Mouse (Mus musculus): ENCODE measurements at regions not wholly inside any gene's neighbourhood (a gene's known extent, or its start where the extent isn't known, plus 50 kb on each side); places are given as distances from the start of the nearest gene placed in this dataset.

DNA sequence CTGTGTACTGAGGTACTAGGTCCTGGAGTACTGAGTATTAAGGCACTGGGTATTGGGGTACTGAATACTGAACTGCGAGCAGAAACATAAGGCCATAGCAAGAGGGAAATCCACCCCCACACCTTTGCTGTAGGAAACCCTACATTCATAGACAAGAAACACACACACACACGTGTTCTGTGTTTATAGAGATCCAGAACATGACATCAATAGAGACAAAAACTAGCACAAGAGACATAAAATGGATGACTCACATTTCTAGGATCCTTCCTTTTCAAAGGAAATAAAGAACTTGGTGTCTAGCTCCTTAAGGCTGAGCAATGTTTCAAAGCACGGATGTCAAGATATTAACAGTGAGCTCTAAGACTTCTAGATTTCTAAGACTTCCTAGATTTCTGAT lies 49.9 kb upstream of the Nepro start:
- in situ Hi-C loops (cut with MboI, MseI) = no loop called here

DNA sequence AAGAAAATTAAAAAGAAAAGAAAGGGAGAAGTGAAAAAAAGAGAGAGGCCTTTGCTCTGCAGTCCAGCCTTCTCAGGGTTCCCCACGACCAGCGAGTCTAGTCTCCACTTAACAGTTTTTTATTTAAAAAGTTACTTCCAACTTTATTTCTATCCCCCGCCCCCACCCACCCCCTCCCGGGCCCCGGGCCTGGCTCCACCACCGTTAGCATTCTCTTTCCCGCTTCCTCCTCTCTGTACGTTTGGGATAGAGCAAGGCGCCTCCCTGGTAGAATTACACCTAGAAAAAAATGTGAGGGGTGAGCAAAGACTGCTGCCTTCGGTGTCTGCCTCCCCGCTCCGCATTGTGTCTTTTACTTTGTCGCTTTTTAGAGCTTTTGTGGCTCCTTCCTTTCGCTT lies 51.7 kb upstream of the Nepro start:
- in situ Hi-C loops (cut with MboI, MseI) = no loop called here

DNA sequence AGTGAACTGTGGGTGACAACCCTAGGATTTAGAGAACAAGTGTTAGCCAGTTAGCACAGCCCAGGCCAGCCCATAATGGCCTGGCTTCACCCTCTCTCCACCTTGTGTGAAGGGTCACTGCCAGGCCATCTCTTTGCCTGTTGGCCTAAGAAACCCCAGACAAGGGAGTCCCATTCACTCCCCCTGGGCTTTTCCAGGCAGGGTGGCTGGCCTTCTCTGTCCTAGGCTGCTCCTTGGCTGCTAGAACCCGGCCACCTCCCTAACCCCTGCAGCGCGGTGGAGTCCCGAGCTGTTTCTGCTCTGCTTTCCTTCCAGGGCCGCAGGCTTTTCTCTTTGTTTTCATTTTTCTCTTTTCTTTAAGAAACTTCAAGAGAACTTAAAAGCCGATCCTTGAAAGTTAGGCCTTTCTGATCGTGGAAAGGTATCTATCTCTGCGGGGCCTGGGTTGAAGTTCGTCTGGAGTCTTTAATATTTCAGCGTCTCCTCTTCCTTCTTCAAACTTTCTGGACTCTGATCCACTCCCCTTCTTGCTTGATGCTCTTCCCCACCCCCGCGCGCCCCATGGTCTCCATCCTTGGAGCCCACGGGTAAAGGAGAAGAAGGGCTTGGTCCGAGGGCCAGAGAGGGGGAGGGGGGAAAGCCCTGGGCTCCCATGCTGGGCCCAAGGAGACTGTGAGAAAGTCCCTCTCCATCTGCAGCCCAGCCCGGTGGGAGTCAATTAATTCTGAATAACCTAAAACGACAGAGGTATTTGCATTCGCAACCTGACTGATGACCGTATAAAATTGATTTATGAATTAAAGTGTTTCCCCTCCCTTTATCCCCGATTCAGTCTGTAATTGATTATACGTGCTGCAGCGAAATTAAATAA lies 52.3 kb upstream of the Nepro start:
- in situ Hi-C loops (cut with MboI, MseI) = no loop called here

DNA sequence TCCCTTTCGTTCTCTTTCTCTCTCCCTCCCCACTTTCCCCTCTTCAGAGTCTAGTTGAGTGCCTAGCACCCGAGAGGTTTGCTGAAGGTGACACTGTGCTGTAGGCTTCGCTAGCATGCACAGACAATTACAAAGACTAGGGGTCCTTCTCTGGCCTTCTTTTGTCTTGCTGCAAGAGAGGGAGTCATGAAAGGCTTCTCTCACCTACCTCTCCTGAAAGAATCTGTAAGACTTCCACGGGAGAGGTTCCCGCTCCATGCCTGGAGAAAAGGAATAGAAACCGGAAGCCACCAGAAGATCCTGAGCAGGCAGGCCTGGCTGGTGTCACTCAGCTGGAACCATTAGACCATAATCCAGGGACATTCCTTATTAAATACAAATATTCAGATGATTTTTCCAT lies 56.0 kb upstream of the Nepro start:
- in situ Hi-C loops (cut with MboI, MseI) = loop anchor here (5.0 kb wide), 1 partner anchor 61 kb away; no protein-coding TSS in a partner anchor

DNA sequence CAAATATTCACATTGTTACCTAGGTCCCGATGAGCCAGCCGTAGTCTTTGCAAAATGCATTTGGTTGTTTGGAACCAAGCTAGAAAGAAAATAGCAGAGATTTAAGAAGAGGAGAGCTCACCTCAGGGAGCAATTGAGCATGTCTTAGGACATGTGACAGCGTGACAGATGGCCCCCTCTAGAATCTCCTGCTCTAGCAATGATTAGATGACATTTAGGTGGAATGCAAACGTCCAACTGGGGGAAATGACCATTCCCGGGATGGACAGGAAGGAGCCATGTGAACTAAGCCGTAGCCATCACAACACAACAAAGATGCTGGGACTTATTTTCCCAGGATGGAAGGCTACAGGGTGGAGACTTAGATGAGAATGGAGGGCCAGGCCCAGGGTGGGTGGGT lies 57.0 kb upstream of the Nepro start:
- in situ Hi-C loops (cut with MboI, MseI) = loop anchor here (5.0 kb wide), 1 partner anchor 60 kb away; no protein-coding TSS in a partner anchor

DNA sequence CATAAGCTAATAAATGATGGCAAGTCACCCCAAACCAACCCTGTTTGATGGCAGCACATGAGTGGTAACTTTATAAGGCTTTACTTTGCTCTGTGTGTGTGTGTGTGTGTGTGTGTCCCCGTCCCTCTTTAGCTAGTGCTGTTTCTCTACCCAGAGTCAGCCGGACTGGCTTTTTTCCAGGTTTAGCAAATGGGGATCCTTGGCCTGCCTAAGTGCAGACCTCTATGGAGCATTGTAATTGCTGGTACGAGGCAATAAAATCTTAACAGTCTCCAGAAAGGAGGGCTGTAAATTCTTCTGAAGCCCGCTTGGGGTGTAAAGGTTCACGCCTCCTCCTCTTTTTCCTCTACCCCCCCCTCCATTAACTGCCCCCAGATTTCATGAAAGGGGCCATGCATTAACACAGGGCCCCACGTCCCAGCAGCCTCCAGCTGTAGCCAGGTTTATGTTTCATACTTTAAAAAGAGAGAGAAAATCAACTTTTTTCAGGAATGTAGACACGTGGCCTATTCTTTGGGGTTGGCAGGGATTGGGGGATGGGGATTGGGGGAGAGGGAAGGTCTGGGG lies 57.6 kb upstream of the Nepro start:
- in situ Hi-C loops (cut with MboI, MseI) = loop anchor here (5.0 kb wide), 1 partner anchor 59 kb away; no protein-coding TSS in a partner anchor

DNA sequence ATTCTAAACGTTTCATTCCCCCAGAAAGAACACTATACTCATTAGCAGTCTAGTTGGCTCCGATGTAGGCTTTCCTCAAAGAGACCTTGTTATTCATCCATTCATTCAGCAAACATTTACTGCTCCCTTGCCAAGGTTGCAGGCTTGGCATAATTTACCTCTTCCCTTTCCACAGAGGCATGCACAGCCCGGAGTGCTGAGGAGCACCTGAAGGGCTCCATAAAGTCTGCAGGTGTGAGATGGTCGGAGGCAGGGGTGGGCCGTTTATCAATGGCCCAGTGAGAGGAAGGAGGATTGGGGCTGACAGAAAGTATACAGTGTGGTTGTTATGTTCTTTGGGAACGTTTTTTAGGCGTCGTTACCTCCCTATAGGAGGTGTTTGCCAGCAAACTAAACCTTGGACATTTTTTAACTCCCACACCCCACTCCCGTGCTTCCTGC lies 58.6 kb upstream of the Nepro start:
- in situ Hi-C loops (cut with MboI, MseI) = loop anchor here (5.0 kb wide), 1 partner anchor 58 kb away; no protein-coding TSS in a partner anchor

DNA sequence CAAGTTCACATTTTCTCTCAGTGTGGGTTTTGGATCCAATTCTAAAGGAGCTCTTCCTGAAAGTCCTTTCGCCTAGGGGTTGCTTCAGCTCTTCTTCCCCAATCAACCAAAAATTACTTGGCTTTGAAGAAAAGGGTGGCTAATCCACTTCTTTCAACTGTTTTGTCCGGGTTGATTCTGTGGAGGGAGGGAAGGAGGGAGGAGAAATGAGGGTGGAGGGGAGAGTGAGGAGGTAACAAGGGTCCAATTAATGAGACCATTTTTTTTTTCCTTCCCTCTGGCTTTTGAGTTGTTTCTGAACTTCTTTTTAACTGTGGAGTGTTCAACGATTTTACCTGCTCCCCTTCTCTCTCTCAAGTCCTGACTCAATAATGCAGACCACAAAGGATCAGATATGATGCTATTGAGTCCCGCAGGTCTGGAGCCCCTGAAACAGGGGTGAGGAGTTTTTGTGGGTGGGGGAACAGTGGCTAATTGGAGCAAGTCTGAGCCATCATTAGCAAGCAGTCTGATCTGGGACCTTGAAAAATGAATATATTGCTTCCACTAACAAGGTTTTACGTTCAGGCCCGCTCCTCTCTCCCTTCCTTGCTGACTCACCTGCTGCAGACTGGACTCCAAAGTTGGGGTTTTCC lies 61.0 kb upstream of the Nepro start:
- in situ Hi-C loops (cut with MboI, MseI) = no loop called here

DNA sequence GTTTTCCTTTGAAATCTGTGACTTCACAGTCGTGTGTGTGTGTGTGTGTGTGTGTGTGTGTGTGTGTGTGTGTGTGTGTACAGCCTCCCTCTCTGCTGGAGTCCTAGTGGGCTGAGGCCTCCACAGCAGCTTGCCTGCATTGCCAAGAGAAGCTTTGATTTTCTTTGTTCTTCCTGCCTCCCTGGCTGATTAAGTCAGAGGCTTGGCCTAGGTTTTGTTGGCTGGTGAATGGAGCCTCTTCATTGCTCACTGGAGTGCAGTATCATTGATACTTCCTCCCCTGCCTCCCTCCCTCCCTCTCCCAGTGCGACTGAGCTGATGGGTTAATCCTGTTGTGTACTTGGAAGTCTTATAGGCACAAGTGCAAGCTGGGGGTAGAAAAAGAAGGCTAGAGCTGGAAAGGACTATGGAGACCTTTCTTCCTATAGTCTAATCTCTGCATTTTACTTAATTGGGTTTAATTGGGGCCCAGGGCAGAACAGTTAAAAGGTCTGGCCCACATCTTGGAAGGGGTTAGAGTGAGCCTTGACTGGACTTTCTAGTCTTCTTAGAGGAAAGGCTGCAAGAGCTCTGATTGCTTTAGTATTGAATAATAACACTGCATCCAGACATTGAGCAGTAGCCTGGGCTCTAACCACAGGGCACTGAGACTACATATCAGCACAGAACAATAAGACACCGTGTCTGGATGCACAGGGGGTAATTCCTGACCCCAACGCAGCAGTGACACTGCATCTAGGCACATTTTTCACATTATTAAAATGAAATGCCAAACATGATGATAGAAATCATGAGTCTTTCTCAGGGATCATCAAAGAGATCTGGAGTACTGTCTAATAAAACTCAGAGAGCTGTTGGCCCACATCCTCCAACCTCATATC lies 62.9 kb upstream of the Nepro start:
- in situ Hi-C loops (cut with MboI, MseI) = no loop called here

DNA sequence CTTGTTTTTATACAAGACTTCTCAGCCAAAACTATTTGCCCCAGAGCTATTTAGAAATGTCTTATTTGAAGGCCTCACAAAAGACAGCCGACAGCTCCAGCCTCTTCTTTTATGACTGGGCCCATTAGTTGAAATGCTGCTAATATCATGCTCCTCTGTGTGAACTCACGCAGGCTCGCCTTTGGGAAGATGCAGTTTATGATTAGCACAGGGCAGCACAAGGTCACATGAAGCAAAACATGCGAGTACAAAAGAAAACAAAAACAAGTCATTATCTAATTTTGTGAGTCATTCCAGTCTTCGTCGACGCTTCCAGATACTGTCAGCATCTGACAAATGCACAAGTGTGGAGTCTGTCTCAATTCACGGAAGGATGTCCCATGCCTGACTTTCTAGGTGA lies 65.8 kb upstream of the Nepro start:
- in situ Hi-C loops (cut with MboI, MseI) = no loop called here

DNA sequence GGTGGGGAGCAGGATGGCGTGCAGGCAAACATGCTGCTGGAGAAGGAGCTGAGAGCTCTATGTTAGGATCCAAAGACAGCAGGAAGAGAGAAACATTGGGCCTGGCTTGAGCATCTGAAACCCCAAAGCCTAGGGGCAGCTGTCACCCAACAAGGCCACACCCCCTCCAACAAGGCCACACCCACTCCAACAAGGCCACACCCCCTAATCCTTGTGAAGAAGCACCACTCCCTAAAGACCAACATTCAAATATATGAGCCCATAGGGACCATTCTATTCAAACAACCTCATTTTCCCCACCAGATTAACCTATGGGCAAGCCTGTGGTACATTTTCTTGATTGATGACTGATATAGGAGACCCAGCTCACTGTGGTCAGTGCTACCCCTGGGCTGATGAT lies 67.9 kb upstream of the Nepro start:
- in situ Hi-C loops (cut with MboI, MseI) = no loop called here

DNA sequence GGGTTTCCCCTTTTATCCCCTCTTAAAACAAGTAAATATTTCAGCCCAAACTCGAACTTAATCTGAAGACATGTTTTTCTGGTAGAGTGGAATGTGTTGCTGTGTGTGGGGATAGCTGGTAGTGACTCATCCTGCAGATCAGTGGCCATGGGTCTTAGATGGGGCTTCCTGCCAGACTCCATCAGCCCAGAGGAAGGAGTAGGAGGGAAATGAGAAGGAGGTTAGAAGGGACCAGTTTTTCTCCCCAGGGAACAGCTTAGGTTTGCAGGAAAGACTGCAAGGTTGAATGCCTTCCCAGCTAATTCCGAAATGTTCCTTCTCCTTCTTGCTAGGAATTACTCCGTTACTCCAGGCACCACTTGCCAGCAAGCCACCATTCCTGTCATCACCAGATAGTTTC lies 68.8 kb upstream of the Nepro start:
- in situ Hi-C loops (cut with MboI, MseI) = no loop called here

DNA sequence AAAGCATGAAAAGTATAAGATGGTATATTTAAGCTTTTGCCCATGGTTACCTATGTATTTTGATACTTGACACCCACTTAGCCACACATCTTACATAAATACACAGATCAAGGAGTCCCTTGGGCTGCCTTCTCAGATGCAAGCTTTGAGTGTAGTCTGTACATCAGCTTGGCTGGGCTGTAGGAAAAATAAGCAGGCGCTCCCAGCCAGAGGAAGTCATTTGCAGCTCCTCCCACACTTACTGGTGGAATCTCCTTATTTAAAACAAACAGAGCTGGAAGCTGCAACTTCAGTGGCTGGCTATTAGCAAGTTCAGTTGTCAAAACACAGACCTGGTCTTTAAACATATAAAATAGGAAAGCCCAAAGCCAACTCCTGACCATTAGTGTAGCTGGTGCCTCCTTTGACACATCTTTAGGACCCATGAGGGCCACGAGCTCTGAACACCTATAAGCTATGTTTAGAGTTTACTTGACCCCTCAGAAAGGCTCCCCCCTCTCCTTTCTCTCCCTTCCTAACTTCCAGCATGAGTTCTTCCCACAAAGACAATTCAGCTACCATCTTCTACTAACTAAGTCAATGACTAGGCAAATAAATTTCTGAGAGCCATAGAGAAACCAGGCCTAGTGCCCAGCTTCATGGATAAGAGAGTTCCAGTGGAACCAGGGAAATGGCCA lies 75.4 kb upstream of the Nepro start:
- in situ Hi-C loops (cut with MboI, MseI) = no loop called here

DNA sequence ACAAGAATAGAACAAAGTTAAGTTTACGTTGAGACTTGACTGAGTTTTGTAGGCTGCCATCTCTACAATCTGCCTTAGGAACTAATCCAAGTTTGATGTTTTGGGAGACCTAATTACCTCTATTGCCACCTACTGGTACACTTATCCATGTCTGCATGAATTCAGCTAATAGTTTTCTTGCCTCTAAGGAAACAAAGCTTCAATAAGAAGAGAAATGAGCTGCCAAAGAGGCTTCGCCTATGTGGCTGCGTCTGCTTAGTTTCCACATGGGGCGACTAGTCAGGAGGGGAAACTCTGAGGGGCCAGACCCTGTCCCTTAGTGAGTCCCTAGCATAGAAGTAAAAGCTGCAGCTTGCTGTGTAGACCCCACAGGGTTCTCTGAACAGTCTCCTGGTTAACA lies 80.1 kb upstream of the Nepro start:
- in situ Hi-C loops (cut with MboI, MseI) = loop anchor here (5.0 kb wide), 1 partner anchor 97 kb away; no protein-coding TSS in a partner anchor

DNA sequence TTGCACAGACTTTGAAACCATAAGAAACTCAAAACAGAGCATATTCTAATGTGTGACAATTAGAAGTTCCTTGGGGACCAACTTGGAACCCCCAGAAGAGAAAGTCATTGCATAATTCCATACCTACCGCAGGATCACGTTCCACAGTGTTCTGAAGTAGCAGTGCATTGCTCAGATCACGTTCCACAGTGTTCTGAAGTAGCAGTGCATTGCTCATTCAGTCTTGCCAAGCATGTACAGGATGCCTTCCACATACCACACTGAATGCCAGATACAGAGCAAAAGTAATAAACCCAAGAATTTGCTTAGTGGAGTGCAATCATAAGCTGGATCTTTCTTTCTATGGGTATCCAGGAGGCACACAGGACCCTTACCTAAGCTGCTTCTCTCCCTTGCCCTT lies 78.4 kb upstream of the Boc start:
- in situ Hi-C loops (cut with MboI, MseI) = no loop called here

DNA sequence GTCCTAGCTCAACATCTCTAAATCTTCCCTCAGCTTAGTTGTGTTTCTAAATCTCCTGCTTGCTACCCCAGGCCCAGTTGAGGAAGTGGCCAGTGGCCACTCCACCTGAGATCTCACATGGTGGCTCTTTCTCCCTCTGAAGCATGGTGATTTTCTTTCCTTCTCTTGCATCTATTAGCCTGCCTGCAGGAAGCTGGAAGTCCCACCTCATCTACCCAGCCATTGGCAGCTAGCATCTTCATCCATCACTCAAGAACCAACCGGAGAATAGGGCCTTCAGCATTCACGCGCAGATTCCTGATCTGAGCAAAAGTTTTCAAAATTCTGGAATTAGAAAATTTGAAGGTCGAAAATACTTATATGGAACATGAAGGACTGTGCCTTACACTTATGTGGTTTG lies 75.8 kb upstream of the Boc start:
- in situ Hi-C loops (cut with MboI, MseI) = no loop called here

DNA sequence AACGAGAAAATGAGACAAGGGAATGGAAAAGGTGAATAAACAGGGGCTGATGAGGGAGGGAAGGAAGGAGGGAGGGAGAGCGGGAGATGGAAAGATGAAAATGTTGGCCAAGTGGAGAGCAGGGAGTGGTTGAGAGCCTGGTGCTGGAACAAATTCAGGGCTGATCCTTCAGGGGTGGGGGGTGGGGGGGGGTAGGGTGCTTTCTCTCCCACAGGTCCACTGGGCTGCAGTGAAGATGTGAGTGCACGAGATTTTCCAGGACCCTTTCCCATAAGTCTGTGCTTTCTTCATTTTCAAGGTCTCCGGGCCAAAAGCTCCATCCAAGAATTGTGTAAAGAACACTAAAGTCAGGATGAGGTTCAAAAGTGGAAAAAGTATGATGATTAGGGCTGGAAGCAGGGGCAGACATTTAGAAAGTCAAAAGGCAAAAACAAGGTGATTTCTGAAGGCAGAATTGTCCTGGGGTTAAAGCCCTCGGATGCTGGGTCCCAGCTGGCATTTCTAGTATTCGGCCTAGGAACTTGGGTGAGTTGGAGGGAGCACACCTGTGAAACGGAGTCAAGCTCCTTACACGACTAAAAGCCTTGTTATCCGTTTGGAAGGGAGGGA lies 74.5 kb upstream of the Boc start:
- in situ Hi-C loops (cut with MboI, MseI) = no loop called here

DNA sequence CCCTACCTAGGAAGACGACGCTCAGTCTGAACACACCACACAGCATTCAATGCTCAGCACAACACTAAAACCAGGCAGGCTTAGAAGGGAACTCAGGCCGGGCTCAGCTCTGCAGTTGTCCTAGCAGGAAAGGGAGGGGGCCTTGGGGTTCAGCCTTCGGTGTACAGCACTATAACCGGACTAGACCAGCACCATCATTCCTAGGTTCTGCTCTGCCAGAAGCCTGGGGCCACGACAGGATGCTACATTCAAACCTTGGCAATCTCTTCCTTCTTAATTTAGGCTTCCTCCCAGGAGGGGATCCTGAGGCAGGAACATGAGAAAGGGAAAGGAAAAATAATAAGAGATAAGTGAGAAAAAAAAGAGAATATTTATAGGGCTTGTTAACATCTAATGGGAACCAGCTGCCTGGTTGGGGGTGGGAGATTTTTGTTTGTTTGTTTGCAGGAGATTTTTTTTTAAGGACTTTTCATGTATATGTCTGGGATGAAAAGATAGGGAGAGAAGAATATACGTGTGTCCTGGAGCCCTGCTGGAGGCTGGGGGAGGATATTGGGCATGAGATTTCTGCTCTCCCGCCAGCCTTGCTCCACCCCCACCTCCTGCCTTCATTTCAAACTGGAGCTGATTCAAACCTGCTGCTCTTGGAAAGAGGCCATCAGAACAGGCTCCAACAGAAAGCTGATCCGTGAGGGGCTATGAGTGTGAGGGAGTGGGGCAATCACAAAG lies 73.8 kb upstream of the Boc start:
- in situ Hi-C loops (cut with MboI, MseI) = no loop called here

DNA sequence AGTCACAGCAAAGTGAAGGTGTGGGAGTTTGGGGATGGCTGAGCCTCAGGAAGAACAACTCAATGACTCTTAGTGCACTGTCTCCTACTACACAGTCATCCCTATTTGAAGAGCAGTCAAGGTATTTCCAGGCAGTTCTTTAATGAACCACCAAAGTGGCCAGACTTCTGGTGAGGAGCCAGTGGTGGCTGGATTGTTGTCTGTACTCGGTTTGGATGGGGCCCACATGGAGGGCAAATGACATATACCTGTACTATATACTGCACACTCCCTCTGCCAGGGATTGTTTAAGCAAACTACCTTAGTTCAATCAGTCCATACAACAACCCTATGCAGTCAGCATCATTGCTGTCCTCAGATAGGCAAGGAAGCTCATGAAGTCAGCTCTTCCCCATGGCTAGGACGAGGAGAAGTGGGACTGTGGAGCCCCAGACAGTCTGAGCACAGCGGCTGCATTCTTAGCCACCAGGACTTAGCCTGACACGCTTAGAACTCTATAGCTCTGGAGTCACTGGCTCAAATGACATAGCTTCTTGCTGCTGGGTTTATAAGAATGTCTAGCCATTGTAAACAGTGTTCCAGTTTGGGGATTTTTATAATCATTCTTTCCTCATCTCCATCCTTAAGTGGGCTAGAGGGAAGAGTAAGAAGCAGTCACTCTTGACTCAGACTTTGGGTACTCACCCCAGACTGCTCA lies 72.8 kb upstream of the Boc start:
- in situ Hi-C loops (cut with MboI, MseI) = no loop called here

Measured in T-helper 1 cell (primary cell).